Mouse (Mus musculus) bone marrow macrophage, adult 2 months (primary cell): ENCODE measurements around the gene Cpne8.

Source experiments
- CTCF ChIP-seq: IDR thresholded peaks from 2 replicates; pipeline ENCODE4 v1.5.1; 2012; ENCODE audit warnings: low read depth, mild to moderate bottlenecking, low read length, moderate library complexity
- POLR2A ChIP-seq: IDR thresholded peaks from 2 replicates; pipeline ENCODE4 v1.6.1; 2012; ENCODE audit warnings: mild to moderate bottlenecking, low read depth, low read length, borderline replicate concordance

DNA sequence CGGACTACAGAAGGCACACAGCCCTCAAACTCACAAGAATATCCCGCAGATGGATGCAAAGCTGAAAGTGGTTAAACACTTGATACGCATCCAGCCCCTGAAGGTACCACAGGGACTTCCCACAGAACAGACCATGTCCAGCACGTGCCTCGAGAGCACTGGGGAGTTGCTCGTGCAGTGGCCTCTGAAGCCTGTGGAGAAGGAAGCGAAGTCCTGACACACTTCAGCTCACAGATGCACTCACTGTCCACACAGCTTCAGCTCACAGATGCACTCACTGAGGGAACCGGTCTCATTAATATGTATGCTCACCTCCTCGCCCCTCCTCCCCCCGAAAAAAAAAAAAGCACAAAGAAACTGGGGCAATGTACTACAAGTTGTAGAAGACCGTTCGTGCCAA is 117.6 kb downstream of the Cpne8 start:
- no peak for TF ChIP-seq CTCF
- no peak for TF ChIP-seq POLR2A
